Mouse (Mus musculus) ovary, postnatal 14 days (tissue): Measurements from ENCODE around the gene Olfr979.
"Not testable (repeated sequence)": the region's sequence is repeated elsewhere in the genome, so short reads cannot be mapped to it uniquely, and the experiment has no call there.

Source experiments
- DNase-seq: peaks from one replicate; pipeline ENCODE4 v3.0.0; 2022; ENCODE audit warnings: low spot score

Olfr979 gene

GRCm38 (mm10) chr9:40003365-40003764 lies at the start of gene Olfr979:
TSS of gene Olfr979 (minus strand) at chr9:40003465.
- DNase-seq = no peak

GRCm38 (mm10) chr9:40050138-40050537 lies 46.9 kb upstream of the Olfr979 start:
- DNase-seq = no peak

GRCm38 (mm10) chr9:40021164-40021563 lies 17.9 kb upstream of the Olfr979 start, which contains the start of gene Olfr981:
TSS of gene Olfr981 (plus strand) at chr9:40021464.
- DNase-seq = no peak

- no peak for DNase-seq
Observed at GRCm38 (mm10) chr9:40009482-40009881, 6.2 kb upstream of the Olfr979 start, which contains the start of gene Olfr980. TSS of gene Olfr980 (minus strand) at chr9:40009582.

- DNase-seq = no peak
Observed at GRCm38 (mm10) chr9:39991813-39992212, 11.5 kb downstream of the Olfr979 start, which contains the start of gene Olfr978. TSS of gene Olfr978 (plus strand) at chr9:39992113.

- DNase-seq = not testable (repeated sequence)
Observed at GRCm38 (mm10) chr9:39976581-39977145, 26.6 kb downstream of the Olfr979 start.

GRCm38 (mm10) chr9:39961033-39961432 lies 42.2 kb downstream of the Olfr979 start, which contains the start of gene Olfr976:
TSS of gene Olfr976 (minus strand) at chr9:39961133.
- not testable (repeated sequence) for DNase-seq

GRCm38 (mm10) chr9:39951946-39952345 lies 51.3 kb downstream of the Olfr979 start, which contains the start of gene Olfr975:
TSS of gene Olfr975 (minus strand) at chr9:39952046.
- DNase-seq = no peak
